8 mouse cellular contexts compared by ENCODE assay signal in genomic region chr9:63843883-63844485, GRCm38 (mm10).
DNase-seq lines count a peak whose midpoint lies in the region; ATAC-seq and TF ChIP-seq lines count a peak whose summit lies in the region.

No protein-coding gene starts in this region.

- H3K36me3 ChIP-seq in kidney, embryonic 14.5 days (ENCODE audit: control insufficient read depth, insufficient read depth, low read length): no peaks in the 10 kb centered on the region
- H3K36me3 ChIP-seq in limb, embryonic 12.5 days: no peaks in the 10 kb centered on the region
- H3K36me3 ChIP-seq in stomach, embryonic 15.5 days: no peaks in the 10 kb centered on the region

- no peak overlapping the region for H3K4me2 ChIP-seq in kidney, embryonic 14.5 days (replicated peaks; ENCODE audit: low read depth, low read length)
- H3K4me2 ChIP-seq in limb, embryonic 12.5 days: no peak overlapping the region
- no peak overlapping the region for H3K4me2 ChIP-seq in stomach, embryonic 15.5 days

- H3K4me1 ChIP-seq in cortical plate, adult 2 months (ENCODE audit: control insufficient read depth, insufficient read depth, low read length): no peaks in the 10 kb centered on the region
- H3K4me1 ChIP-seq in kidney, embryonic 14.5 days (ENCODE audit: control insufficient read depth, insufficient read depth, low read length): no peaks in the 10 kb centered on the region
- H3K4me1 ChIP-seq in limb, embryonic 12.5 days (replicated peaks): no peaks in the 10 kb centered on the region
- H3K4me1 ChIP-seq in stomach, embryonic 15.5 days: no peaks in the 10 kb centered on the region

- WGBS in kidney, embryonic 14.5 days: 35% methylated on average over 10 of the region's 10 CpGs
- 31% methylated on average over 10 of the region's 10 CpGs for WGBS in limb, embryonic 12.5 days
- 30% methylated on average over 10 of the region's 10 CpGs for WGBS in stomach, embryonic 15.5 days

- H3K9me3 ChIP-seq in kidney, embryonic 14.5 days (ENCODE audit: control insufficient read depth, low read length): no peaks in the 10 kb centered on the region
- H3K9me3 ChIP-seq in limb, embryonic 12.5 days: no peaks in the 10 kb centered on the region
- no peaks in the 10 kb centered on the region for H3K9me3 ChIP-seq in stomach, embryonic 15.5 days

- TF ChIP-seq CTCF in cortical plate, adult 2 months (IDR thresholded peaks at IDR 0.05; ENCODE audit: extremely low read depth, insufficient read depth, low read length): peak; percentile 98

- H3K27me3 ChIP-seq in kidney, embryonic 14.5 days (ENCODE audit: control insufficient read depth, insufficient read depth, low read length): peaks cover 3% of the 10 kb centered on the region
- peaks cover 5% of the 10 kb centered on the region; the same call in 1 of the 2 replicates for H3K27me3 ChIP-seq in limb, embryonic 12.5 days
- peaks cover 7% of the 10 kb centered on the region; the same call in 1 of the 2 replicates for H3K27me3 ChIP-seq in stomach, embryonic 15.5 days (replicated peaks)

- TF ChIP-seq POLR2A in cortical plate, adult 2 months (IDR thresholded peaks at IDR 0.05; ENCODE audit: extremely low read depth, insufficient read depth, low read length): no peak

- DNase-seq in A20 (ENCODE audit: low read depth, low spot score): peak; percentile 73
- peak; percentile 45 to 50 for DNase-seq in gastrocnemius, postnatal 4 days (ENCODE audit: low spot score in 2 of 2)
- DNase-seq in natural killer cell, adult 2 months (ENCODE audit: low spot score in 2 of 2): peak; percentile 66 to 77

- H3K4me3 ChIP-seq in cortical plate, adult 2 months (ENCODE audit: insufficient read depth, low read length): no peak overlapping the region
- no peak overlapping the region for H3K4me3 ChIP-seq in kidney, embryonic 14.5 days (ENCODE audit: low read length)
- no peak overlapping the region for H3K4me3 ChIP-seq in limb, embryonic 12.5 days (replicated peaks)
- H3K4me3 ChIP-seq in stomach, embryonic 15.5 days (replicated peaks): no peak overlapping the region

- no peak overlapping the region for H3K9ac ChIP-seq in kidney, embryonic 14.5 days (ENCODE audit: low read depth, low read length)
- H3K9ac ChIP-seq in limb, embryonic 12.5 days (replicated peaks): no peak overlapping the region
- no peak overlapping the region for H3K9ac ChIP-seq in stomach, embryonic 15.5 days

- no peak overlapping the region for H3K27ac ChIP-seq in cortical plate, adult 2 months (ENCODE audit: insufficient read depth, low read length)
- no peak overlapping the region for H3K27ac ChIP-seq in kidney, embryonic 14.5 days (ENCODE audit: low read depth, low read length)
- H3K27ac ChIP-seq in limb, embryonic 12.5 days: no peak overlapping the region
- no peak overlapping the region for H3K27ac ChIP-seq in stomach, embryonic 15.5 days

- peak; percentile 63 for ATAC-seq in activated CD4-positive, CD25-positive, alpha-beta regulatory T cell, adult 4 months
- ATAC-seq in kidney, embryonic 14.5 days (ENCODE audit: low FRiP score, low TSS enrichment): 0 out of 2 replicates have a peak, but pooled peaks have one; percentile 15
- ATAC-seq in limb, embryonic 12.5 days (ENCODE audit: insufficient number of reproducible peaks, insufficient read depth, low FRiP score, low TSS enrichment, low read depth): 0 out of 2 replicates have a peak, but pooled peaks have one; percentile 33
- peak; percentile 58; the same call in 1 of the 2 replicates for ATAC-seq in stomach, embryonic 15.5 days (ENCODE audit: insufficient read depth, low FRiP score, low read depth)
